Mouse (Mus musculus) skeletal muscle tissue, adult 2 months (tissue): ENCODE measurements around the gene Pmis2.

ENCODE experiments used
- DNase-seq: peaks from one replicate; pipeline ENCODE4 v3.0.0-alpha.2; 2012; ENCODE audit warnings: low read depth, low spot score

Gene Pmis2

DNA sequence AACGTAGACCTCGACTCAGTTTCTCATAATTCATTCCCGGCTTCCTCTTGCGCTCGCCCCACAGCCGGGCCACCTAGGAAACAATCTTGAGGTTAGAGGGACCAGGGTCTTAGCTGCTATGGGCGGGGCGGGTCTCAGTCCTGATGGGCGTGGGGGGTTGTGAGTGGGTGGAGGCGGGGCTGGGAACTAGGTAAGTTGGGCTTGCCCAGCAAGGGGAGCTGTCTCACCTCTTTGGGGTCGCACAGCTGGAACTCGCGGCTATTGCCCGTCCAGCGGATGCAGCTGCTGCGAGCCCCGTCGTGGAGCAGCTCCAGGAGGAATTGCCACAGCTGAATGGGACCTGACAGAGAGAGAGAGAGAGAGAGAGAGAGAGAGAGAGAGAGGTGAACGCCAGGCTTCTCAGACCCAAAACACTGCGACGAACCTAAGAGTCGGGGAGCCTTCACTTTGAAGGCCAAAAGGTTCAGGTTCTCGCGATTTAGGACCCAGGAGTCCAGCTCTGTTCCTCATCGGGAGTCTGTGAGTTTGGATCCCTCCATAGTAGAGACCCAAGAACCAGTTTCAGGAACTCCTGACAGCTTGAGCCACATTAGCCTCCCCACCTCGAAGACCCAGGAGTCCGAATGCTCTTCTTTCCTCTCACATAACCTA, 37.5 kb downstream of the Pmis2 start:
- DNase-seq, result no peak

DNA sequence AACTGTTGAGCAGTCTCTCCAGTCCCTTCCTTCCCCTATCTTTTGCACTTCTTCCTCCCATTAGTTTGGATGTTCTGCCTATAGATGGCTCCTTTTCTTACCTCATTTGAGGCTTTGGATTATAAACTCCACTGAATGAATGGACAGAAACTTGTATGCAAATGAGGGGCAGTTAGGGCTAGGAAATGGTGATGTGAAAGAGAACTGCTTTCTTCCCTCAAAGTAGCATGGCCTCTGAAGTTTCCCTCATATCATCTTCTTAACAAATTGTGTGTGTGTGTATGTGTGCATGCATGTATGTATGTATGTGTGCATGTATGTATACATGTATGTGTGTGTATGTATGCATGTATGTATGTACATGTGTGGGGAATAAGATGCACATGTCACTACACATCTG, 42.4 kb downstream of the Pmis2 start:
- no peak for DNase-seq

DNA sequence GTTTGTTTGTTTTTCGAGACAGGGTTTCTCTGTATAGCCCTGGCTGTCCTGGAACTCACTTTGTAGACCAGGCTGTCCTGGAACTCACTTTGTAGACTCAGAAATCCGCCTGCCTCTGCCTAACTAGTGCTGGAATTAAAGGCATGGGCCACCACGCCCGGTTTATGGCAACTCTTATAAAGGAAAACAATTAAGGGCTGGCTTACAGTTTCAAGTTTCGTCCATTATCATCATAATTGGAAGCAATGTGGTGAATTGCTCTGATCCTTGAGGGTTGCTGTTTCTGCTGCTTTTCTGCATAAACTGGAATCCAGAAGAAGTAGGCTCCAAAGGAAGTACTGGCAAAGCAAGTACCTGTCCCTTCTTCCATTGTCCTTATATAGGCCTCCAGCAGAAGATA, 44.8 kb downstream of the Pmis2 start:
- DNase-seq, result no peak

DNA sequence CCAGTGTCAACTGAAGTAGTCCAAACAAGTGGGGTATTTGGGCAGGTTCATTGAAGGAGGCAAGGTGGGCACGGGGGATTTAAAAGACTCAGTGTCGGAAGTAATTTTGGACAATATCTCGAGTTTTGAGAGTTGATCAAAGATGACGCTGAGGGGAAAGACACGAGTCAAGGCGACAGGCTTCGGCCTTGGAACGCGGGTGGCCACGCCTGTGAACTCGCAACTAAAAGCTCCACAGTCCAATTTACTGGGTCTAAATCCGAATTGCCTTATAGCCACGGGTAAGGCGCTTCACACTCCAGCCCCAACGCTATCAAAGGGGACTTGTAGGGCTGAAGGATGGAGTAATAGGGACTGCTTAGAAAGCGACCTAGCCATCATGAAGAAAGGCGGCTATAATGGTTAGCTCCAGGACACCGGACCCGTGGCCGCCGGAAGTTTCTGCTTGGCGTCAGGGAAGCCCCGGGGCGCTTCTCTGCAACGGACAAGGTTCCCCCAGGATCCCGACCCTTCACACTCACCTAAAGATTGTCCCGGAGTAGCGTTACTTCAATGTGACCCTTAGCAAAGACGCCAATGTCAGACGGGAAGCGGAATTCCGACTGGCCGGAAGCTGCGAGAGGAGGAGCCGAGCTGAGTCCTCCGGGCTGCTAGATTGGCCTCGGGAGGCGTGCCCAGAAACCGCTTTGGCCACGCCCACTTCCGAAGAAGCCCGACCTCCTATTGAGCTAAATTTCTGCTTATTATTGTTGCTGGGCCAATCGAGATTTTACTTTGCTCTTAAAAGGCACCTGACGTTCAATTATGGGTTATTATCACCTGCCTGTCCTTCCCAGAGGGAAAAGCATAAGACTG, 45.6 kb downstream of the Pmis2 start, which contains the start of gene Cox6b1:
TSS of gene Cox6b1 (minus strand) at position 622 of the 855 bp plus-strand sequence.
- DNase-seq, result peak; percentile 94
